Mouse (Mus musculus): Measurements from ENCODE around the gene Cd163. TPM values are rescaled to one million over a fixed set of nuclear protein-coding genes. Genes with fewer than 3 reads are reported as not detected.
"Not testable (repeated sequence)": the region's sequence is repeated elsewhere in the genome, so short reads cannot be mapped to it uniquely, and the experiment has no call there.

Cd163 gene
- polyA plus RNA-seq, 1 experiment from 2014 or later: not detected

- Histone ChIP-seq H3K4me3 (ENCODE audit: low read depth, low read length) (no peak overlapping the region), H3K9ac (replicated peaks; ENCODE audit: low read length) (no peak overlapping the region), H3K27ac (replicated peaks; ENCODE audit: low read depth, low read length) (no peak overlapping the region), H3K4me2 (ENCODE audit: low read depth, low read length) (no peak overlapping the region), H3K27me3 (ENCODE audit: control insufficient read depth, insufficient read depth, low read length) (no peaks in the 10 kb centered on the region), H3K9me3 (replicated peaks; ENCODE audit: control insufficient read depth, low read length) (no peaks in the 10 kb centered on the region), H3K36me3 (replicated peaks; ENCODE audit: control insufficient read depth, insufficient read depth, low read depth, low read length) (no peaks in the 10 kb centered on the region), H3K4me1 (ENCODE audit: control insufficient read depth, insufficient read depth, low read length) (no peaks in the 10 kb centered on the region)
- ATAC-seq (replicated peaks; ENCODE audit: insufficient number of reproducible peaks, low FRiP score, low TSS enrichment, low read depth) (no peak), DNase-seq (ENCODE audit: low spot score) (no peak)
- 91% methylated on average over 4 of the region's 4 CpGs for WGBS
Observed at GRCm38 (mm10) chr6:124282731-124283130, 21.7 kb upstream of the Cd163 start.

GRCm38 (mm10) chr6:124297378-124297777, 7.1 kb upstream of the Cd163 start:
- not testable (repeated sequence) for DNase-seq (ENCODE audit: low spot score); H3K4me2 ChIP-seq (ENCODE audit: low read depth, low read length); H3K4me3 ChIP-seq (ENCODE audit: low read depth, low read length); H3K4me1 ChIP-seq (ENCODE audit: control insufficient read depth, insufficient read depth, low read length); H3K9me3 ChIP-seq (replicated peaks; ENCODE audit: control insufficient read depth, low read length); H3K27ac ChIP-seq (replicated peaks; ENCODE audit: low read depth, low read length); ATAC-seq (replicated peaks; ENCODE audit: insufficient number of reproducible peaks, low FRiP score, low TSS enrichment, low read depth); H3K36me3 ChIP-seq (replicated peaks; ENCODE audit: control insufficient read depth, insufficient read depth, low read depth, low read length); H3K9ac ChIP-seq (replicated peaks; ENCODE audit: low read length); H3K27me3 ChIP-seq (ENCODE audit: control insufficient read depth, insufficient read depth, low read length)
- 95% methylated on average over 4 of the region's 5 CpGs for WGBS

GRCm38 (mm10) chr6:124301447-124302192, 2.8 kb upstream of the Cd163 start:
- DNase-seq (ENCODE audit: low spot score) (no peak), ATAC-seq (replicated peaks; ENCODE audit: insufficient number of reproducible peaks, low FRiP score, low TSS enrichment, low read depth) (no peak)
- Histone ChIP-seq H3K36me3 (replicated peaks; ENCODE audit: control insufficient read depth, insufficient read depth, low read depth, low read length) (no peaks in the 10 kb centered on the region), H3K4me3 (ENCODE audit: low read depth, low read length) (no peak overlapping the region), H3K27ac (replicated peaks; ENCODE audit: low read depth, low read length) (no peak overlapping the region), H3K9ac (replicated peaks; ENCODE audit: low read length) (no peak overlapping the region), H3K4me2 (ENCODE audit: low read depth, low read length) (no peak overlapping the region), H3K27me3 (ENCODE audit: control insufficient read depth, insufficient read depth, low read length) (no peaks in the 10 kb centered on the region), H3K9me3 (replicated peaks; ENCODE audit: control insufficient read depth, low read length) (no peaks in the 10 kb centered on the region), H3K4me1 (ENCODE audit: control insufficient read depth, insufficient read depth, low read length) (no peaks in the 10 kb centered on the region)
- WGBS: 90% methylated on average over 3 of the region's 3 CpGs

- ATAC-seq (replicated peaks; ENCODE audit: insufficient number of reproducible peaks, low FRiP score, low TSS enrichment, low read depth): no peak
- H3K27ac ChIP-seq (replicated peaks; ENCODE audit: low read depth, low read length): no peak overlapping the region
- no peaks in the 10 kb centered on the region for H3K4me1 ChIP-seq (ENCODE audit: control insufficient read depth, insufficient read depth, low read length)
- H3K36me3 ChIP-seq (replicated peaks; ENCODE audit: control insufficient read depth, insufficient read depth, low read depth, low read length): no peaks in the 10 kb centered on the region
- no peak overlapping the region for H3K4me3 ChIP-seq (ENCODE audit: low read depth, low read length)
- 89% methylated on average over 8 of the region's 8 CpGs for WGBS
- DNase-seq (ENCODE audit: low spot score): no peak
- H3K9me3 ChIP-seq (replicated peaks; ENCODE audit: control insufficient read depth, low read length): no peaks in the 10 kb centered on the region
- H3K27me3 ChIP-seq (ENCODE audit: control insufficient read depth, insufficient read depth, low read length): no peaks in the 10 kb centered on the region
- no peak overlapping the region for H3K4me2 ChIP-seq (ENCODE audit: low read depth, low read length)
- no peak overlapping the region for H3K9ac ChIP-seq (replicated peaks; ENCODE audit: low read length)
Observed at GRCm38 (mm10) chr6:124308935-124309334, 4.5 kb downstream of the Cd163 start.

- DNase-seq (ENCODE audit: low spot score): no peak
- Histone ChIP-seq H3K36me3 (replicated peaks; ENCODE audit: control insufficient read depth, insufficient read depth, low read depth, low read length) (no peaks in the 10 kb centered on the region), H3K9me3 (replicated peaks; ENCODE audit: control insufficient read depth, low read length) (no peaks in the 10 kb centered on the region), H3K4me2 (ENCODE audit: low read depth, low read length) (no peak overlapping the region), H3K27me3 (ENCODE audit: control insufficient read depth, insufficient read depth, low read length) (no peaks in the 10 kb centered on the region), H3K4me3 (ENCODE audit: low read depth, low read length) (no peak overlapping the region), H3K4me1 (ENCODE audit: control insufficient read depth, insufficient read depth, low read length) (no peaks in the 10 kb centered on the region), H3K27ac (replicated peaks; ENCODE audit: low read depth, low read length) (no peak overlapping the region), H3K9ac (replicated peaks; ENCODE audit: low read length) (no peak overlapping the region)
- ATAC-seq (replicated peaks; ENCODE audit: insufficient number of reproducible peaks, low FRiP score, low TSS enrichment, low read depth): no peak
- 82% methylated on average over 6 of the region's 6 CpGs for WGBS
Observed at GRCm38 (mm10) chr6:124312292-124312691, 7.8 kb downstream of the Cd163 start.

- no peak overlapping the region for H3K4me3 ChIP-seq (ENCODE audit: low read depth, low read length)
- no peak for ATAC-seq (replicated peaks; ENCODE audit: insufficient number of reproducible peaks, low FRiP score, low TSS enrichment, low read depth)
- H3K27me3 ChIP-seq (ENCODE audit: control insufficient read depth, insufficient read depth, low read length): no peaks in the 10 kb centered on the region
- H3K36me3 ChIP-seq (replicated peaks; ENCODE audit: control insufficient read depth, insufficient read depth, low read depth, low read length): no peaks in the 10 kb centered on the region
- H3K9ac ChIP-seq (replicated peaks; ENCODE audit: low read length): no peak overlapping the region
- WGBS: 59% methylated on average over 6 of the region's 6 CpGs
- DNase-seq (ENCODE audit: low spot score): no peak
- no peaks in the 10 kb centered on the region for H3K9me3 ChIP-seq (replicated peaks; ENCODE audit: control insufficient read depth, low read length)
- no peak overlapping the region for H3K4me2 ChIP-seq (ENCODE audit: low read depth, low read length)
- no peaks in the 10 kb centered on the region for H3K4me1 ChIP-seq (ENCODE audit: control insufficient read depth, insufficient read depth, low read length)
- H3K27ac ChIP-seq (replicated peaks; ENCODE audit: low read depth, low read length): no peak overlapping the region
Observed at GRCm38 (mm10) chr6:124320371-124320770, 15.9 kb downstream of the Cd163 start.

- Histone ChIP-seq H3K9ac (replicated peaks; ENCODE audit: low read length) (no peak overlapping the region), H3K27ac (replicated peaks; ENCODE audit: low read depth, low read length) (no peak overlapping the region), H3K4me1 (ENCODE audit: control insufficient read depth, insufficient read depth, low read length) (no peaks in the 10 kb centered on the region), H3K4me2 (ENCODE audit: low read depth, low read length) (no peak overlapping the region), H3K36me3 (replicated peaks; ENCODE audit: control insufficient read depth, insufficient read depth, low read depth, low read length) (no peaks in the 10 kb centered on the region), H3K4me3 (ENCODE audit: low read depth, low read length) (no peak overlapping the region), H3K27me3 (ENCODE audit: control insufficient read depth, insufficient read depth, low read length) (no peaks in the 10 kb centered on the region), H3K9me3 (replicated peaks; ENCODE audit: control insufficient read depth, low read length) (no peaks in the 10 kb centered on the region)
- 76% methylated on average over 16 of the region's 16 CpGs for WGBS
- no peak for DNase-seq (ENCODE audit: low spot score)
- no peak for ATAC-seq (replicated peaks; ENCODE audit: insufficient number of reproducible peaks, low FRiP score, low TSS enrichment, low read depth)
Observed at GRCm38 (mm10) chr6:124321481-124322475, 17.3 kb downstream of the Cd163 start.
